Mouse (Mus musculus) testis, postnatal 14 days (tissue): Measurements from ENCODE around the gene Gm10959.

Source experiments
- DNase-seq: peaks from one replicate; pipeline ENCODE4 v3.0.0; 2021; ENCODE audit warnings: low spot score

Gene Gm10959

GRCm38 (mm10) chr3:122894772-122895171 is 24.4 kb downstream of the Gm10959 start, which contains the start of gene Fabp2:
Gene Fabp2 (plus strand): TSS chr3:122895072.
- DNase-seq: no peak

- no peak for DNase-seq
Measured at GRCm38 (mm10) chr3:122888371-122888819, 30.8 kb downstream of the Gm10959 start.

GRCm38 (mm10) chr3:122887505-122888301 is 31.5 kb downstream of the Gm10959 start:
- DNase-seq: no peak

- no peak for DNase-seq
Measured at GRCm38 (mm10) chr3:122878705-122879315, 40.4 kb downstream of the Gm10959 start.

- DNase-seq: no peak
Measured at GRCm38 (mm10) chr3:122877543-122877942, 41.6 kb downstream of the Gm10959 start.

- DNase-seq: no peak
Measured at GRCm38 (mm10) chr3:122876870-122877269, 42.3 kb downstream of the Gm10959 start.

GRCm38 (mm10) chr3:122871596-122871995 is 47.6 kb downstream of the Gm10959 start:
- no peak for DNase-seq

- no peak for DNase-seq
Measured at GRCm38 (mm10) chr3:122868270-122868669, 50.9 kb downstream of the Gm10959 start.

GRCm38 (mm10) chr3:122865092-122865491 is 54.1 kb downstream of the Gm10959 start:
- DNase-seq: no peak
